Mouse (Mus musculus) liver, embryonic 11.5 days (tissue): Measurements from ENCODE around the gene Sel1l2. TPM values are rescaled to one million over a fixed set of nuclear protein-coding genes. Genes with fewer than 3 reads are reported as not detected.
"Not testable (repeated sequence)": the region's sequence is repeated elsewhere in the genome, so short reads cannot be mapped to it uniquely, and the experiment has no call there.

Experiments used
- ATAC-seq: fragments of 200-750 bp; cut with Nextera tagmentation; replicated peaks from 2 replicates; pipeline ENCODE4 v1.8.0; 2017; ENCODE audit warnings: moderate number of reproducible peaks, mild to moderate bottlenecking, moderate TSS enrichment, moderate library complexity; ENCODE audit not compliant: low FRiP score
- DNase-seq: peaks from one replicate; pipeline ENCODE4 v3.0.0-alpha.2; 2017; ENCODE audit warnings: low spot score
- H3K27ac ChIP-seq: fragments of 300-500 bp; sonication (generic); 2 replicates; pipeline ENCODE4 v1.5.1; 2014; ENCODE audit warnings: mild to moderate bottlenecking, low read depth, low read length, control low read depth
- H3K27me3 ChIP-seq: fragments of 300-500 bp; sonication (generic); replicated peaks from 2 replicates; pipeline ENCODE4 v1.6.1; 2014; ENCODE audit warnings: low read length, mixed read lengths; ENCODE audit not compliant: control insufficient read depth, insufficient read depth
- H3K36me3 ChIP-seq: fragments of 300-500 bp; sonication (generic); 2 replicates; pipeline ENCODE4 v1.6.1; 2014; ENCODE audit warnings: mild to moderate bottlenecking, low read length, moderate library complexity, mixed read lengths; ENCODE audit not compliant: control insufficient read depth, insufficient read depth
- H3K4me1 ChIP-seq: fragments of 300-500 bp; sonication (generic); replicated peaks from 2 replicates; pipeline ENCODE4 v1.6.1; 2014; ENCODE audit warnings: low read length, mixed read lengths; ENCODE audit not compliant: control insufficient read depth, insufficient read depth
- H3K4me2 ChIP-seq: fragments of 300-500 bp; sonication (generic); 2 replicates; pipeline ENCODE4 v1.6.1; 2014; ENCODE audit warnings: mild to moderate bottlenecking, control low read depth, moderate library complexity
- H3K4me3 ChIP-seq: fragments of 300-500 bp; sonication (generic); 2 replicates; pipeline ENCODE4 v1.5.1; 2014; ENCODE audit warnings: low read depth, low read length, control low read depth
- H3K9ac ChIP-seq: fragments of 300-500 bp; sonication (generic); 2 replicates; pipeline ENCODE4 v1.6.1; 2014; ENCODE audit warnings: low read depth, low read length, control low read depth
- H3K9me3 ChIP-seq: fragments of 300-500 bp; sonication (generic); 2 replicates; pipeline ENCODE4 v1.6.1; 2016; ENCODE audit warnings: low read length, inconsistent platforms, mixed read lengths; ENCODE audit not compliant: control insufficient read depth
- WGBS: fragments of 180-500 bp; shearing (Covaris S2); extraction: QIAGEN DNeasy Blood & Tissue Kit; methylation state at CpG from one replicate; pipeline ENCODE4 v1.1.7; 2014; 5-methylcytosine and 5-hydroxymethylcytosine counted together
- polyA plus RNA-seq: library from polyadenylated mRNA; unstranded; fragments of >200 nt; fragmentation: Nextera tagmentation; extraction: Ambion mirVana; gene quantifications from 2 replicates; pipeline ENCODE4 v1.2.1, GENCODE M21; 2014

Sel1l2 gene
- polyA plus RNA-seq, 1 experiment from 2014 or later, result not detected

GRCm38 (mm10) chr2:140200713-140201112 is 188.8 kb downstream of the Sel1l2 start:
- Histone ChIP-seq H3K4me2 (no peak overlapping the region), H3K27me3 (no peaks in the 10 kb centered on the region), H3K4me3 (no peak overlapping the region), H3K9me3 (no peaks in the 10 kb centered on the region), H3K9ac (no peak overlapping the region), H3K27ac (no peak overlapping the region), H3K36me3 (no peaks in the 10 kb centered on the region; the same call in 1 of the 2 replicates), H3K4me1 (0 out of 2 replicates have a peak, but pooled peaks cover 2% of the 10 kb centered on the region)
- DNase-seq, result no peak
- 87% methylated on average over 2 of the region's 2 CpGs for WGBS
- no peak for ATAC-seq

- WGBS, result 90% methylated on average over 3 of the region's 3 CpGs
- H3K4me1 ChIP-seq, H3K36me3 ChIP-seq: not testable (repeated sequence)
Observed at GRCm38 (mm10) chr2:140185685-140186210, 203.8 kb downstream of the Sel1l2 start.

More at GRCm38 (mm10) chr2:140185685-140186210, 203.8 kb downstream of the Sel1l2 start:
- H3K4me3 ChIP-seq, H3K27me3 ChIP-seq, H3K27ac ChIP-seq, DNase-seq, H3K9me3 ChIP-seq, H3K9ac ChIP-seq, ATAC-seq, H3K4me2 ChIP-seq: not testable (repeated sequence)

Other genes with a start within 250 kb of the Sel1l2 start
- not detected in 2 replicates for gene Gm17374, start 237.7 kb downstream of the Sel1l2 start, polyA plus RNA-seq
- 31.0 and 32.8 TPM in 2 replicates for gene Esf1, start 219.1 kb downstream of the Sel1l2 start, polyA plus RNA-seq
- 18.7 and 19.4 TPM in 2 replicates for gene Ndufaf5, start 219.1 kb downstream of the Sel1l2 start, polyA plus RNA-seq
- 19.9 and 20.6 TPM in 2 replicates for gene Macrod2, start 5.6 kb upstream of the Sel1l2 start, polyA plus RNA-seq